Mouse (Mus musculus): ENCODE results near the gene Uap1l1. TPM values are rescaled to one million over a fixed set of nuclear protein-coding genes. Genes with fewer than 3 reads are reported as not detected.
"Not testable (repeated sequence)": the region's sequence is repeated elsewhere in the genome, so short reads cannot be mapped to it uniquely, and the experiment has no call there.

Gene Uap1l1
- 7.7 and 13.3 TPM in 2 replicates for total RNA-seq (2015; ENCODE audit: low replicate concordance)
- 0.51 and 3.9 TPM in 2 replicates for total RNA-seq (2017; ENCODE audit: low replicate concordance)

- no peak for ATAC-seq (replicated peaks; ENCODE audit: low FRiP score, poor library complexity, severe bottlenecking)
These were observed at the start of gene Uap1l1 for GRCm38 (mm10) chr2:25365091-25365761. Gene Uap1l1, minus strand, starts transcription at chr2:25365682.

- not testable (repeated sequence) for ATAC-seq (replicated peaks; ENCODE audit: low FRiP score, poor library complexity, severe bottlenecking)
These were observed 48.0 kb upstream of the Uap1l1 start for GRCm38 (mm10) chr2:25413436-25413835.

GRCm38 (mm10) chr2:25408908-25409307 lies 43.4 kb upstream of the Uap1l1 start:
- no peak for ATAC-seq (replicated peaks; ENCODE audit: low FRiP score, poor library complexity, severe bottlenecking)

GRCm38 (mm10) chr2:25403994-25404393 lies 38.5 kb upstream of the Uap1l1 start:
- ATAC-seq (replicated peaks; ENCODE audit: low FRiP score, poor library complexity, severe bottlenecking), result no peak

GRCm38 (mm10) chr2:25402972-25403601 lies 37.6 kb upstream of the Uap1l1 start:
- ATAC-seq (replicated peaks; ENCODE audit: low FRiP score, poor library complexity, severe bottlenecking), result no peak

GRCm38 (mm10) chr2:25402377-25402971 lies 37.0 kb upstream of the Uap1l1 start:
- peak; percentile 32; the same call in 1 of the 2 replicates for ATAC-seq (replicated peaks; ENCODE audit: low FRiP score, poor library complexity, severe bottlenecking)

GRCm38 (mm10) chr2:25400764-25401163 lies 35.3 kb upstream of the Uap1l1 start:
- no peak for ATAC-seq (replicated peaks; ENCODE audit: low FRiP score, poor library complexity, severe bottlenecking)

GRCm38 (mm10) chr2:25400291-25400690 lies 34.8 kb upstream of the Uap1l1 start:
- ATAC-seq (replicated peaks; ENCODE audit: low FRiP score, poor library complexity, severe bottlenecking), result no peak

GRCm38 (mm10) chr2:25399051-25399450 lies 33.6 kb upstream of the Uap1l1 start, which contains the start of gene Npdc1:
Gene Npdc1, plus strand, starts transcription at chr2:25399351.
- no peak for ATAC-seq (replicated peaks; ENCODE audit: low FRiP score, poor library complexity, severe bottlenecking)

- ATAC-seq (replicated peaks; ENCODE audit: low FRiP score, poor library complexity, severe bottlenecking), result no peak
These were observed 32.6 kb upstream of the Uap1l1 start for GRCm38 (mm10) chr2:25398065-25398464.

GRCm38 (mm10) chr2:25397010-25397409 lies 31.5 kb upstream of the Uap1l1 start:
- no peak for ATAC-seq (replicated peaks; ENCODE audit: low FRiP score, poor library complexity, severe bottlenecking)

- ATAC-seq (replicated peaks; ENCODE audit: low FRiP score, poor library complexity, severe bottlenecking), result no peak
These were observed 31.1 kb upstream of the Uap1l1 start for GRCm38 (mm10) chr2:25396597-25396983.

GRCm38 (mm10) chr2:25395721-25396596 lies 30.5 kb upstream of the Uap1l1 start, which contains the start of gene Entpd2:
Gene Entpd2, plus strand, starts transcription at chr2:25395874.
- ATAC-seq (replicated peaks; ENCODE audit: low FRiP score, poor library complexity, severe bottlenecking), result no peak

- ATAC-seq (replicated peaks; ENCODE audit: low FRiP score, poor library complexity, severe bottlenecking), result no peak
These were observed 29.1 kb upstream of the Uap1l1 start for GRCm38 (mm10) chr2:25394281-25395221.

- ATAC-seq (replicated peaks; ENCODE audit: low FRiP score, poor library complexity, severe bottlenecking), result no peak
These were observed 25.8 kb upstream of the Uap1l1 start for GRCm38 (mm10) chr2:25391266-25391665.

GRCm38 (mm10) chr2:25384492-25384891 lies 19.0 kb upstream of the Uap1l1 start:
- no peak for ATAC-seq (replicated peaks; ENCODE audit: low FRiP score, poor library complexity, severe bottlenecking)

- ATAC-seq (replicated peaks; ENCODE audit: low FRiP score, poor library complexity, severe bottlenecking), result peak; percentile 46; the same call in 1 of the 2 replicates
These were observed 11.1 kb upstream of the Uap1l1 start for GRCm38 (mm10) chr2:25376589-25376988.

GRCm38 (mm10) chr2:25373431-25373830 lies 7.9 kb upstream of the Uap1l1 start:
- no peak for ATAC-seq (replicated peaks; ENCODE audit: low FRiP score, poor library complexity, severe bottlenecking)
